Mouse (Mus musculus) mesoderm, embryonic 11.5 days (tissue): ENCODE data around the gene Spo11.

Source experiments
- DNase-seq: peaks from one replicate; pipeline ENCODE4 v3.0.0-alpha.2; 2012; ENCODE audit warnings: low read depth, low spot score

Spo11 gene

GRCm38 (mm10) chr2:173003737-173004136 is 26.2 kb downstream of the Spo11 start:
- no peak for DNase-seq

DNA sequence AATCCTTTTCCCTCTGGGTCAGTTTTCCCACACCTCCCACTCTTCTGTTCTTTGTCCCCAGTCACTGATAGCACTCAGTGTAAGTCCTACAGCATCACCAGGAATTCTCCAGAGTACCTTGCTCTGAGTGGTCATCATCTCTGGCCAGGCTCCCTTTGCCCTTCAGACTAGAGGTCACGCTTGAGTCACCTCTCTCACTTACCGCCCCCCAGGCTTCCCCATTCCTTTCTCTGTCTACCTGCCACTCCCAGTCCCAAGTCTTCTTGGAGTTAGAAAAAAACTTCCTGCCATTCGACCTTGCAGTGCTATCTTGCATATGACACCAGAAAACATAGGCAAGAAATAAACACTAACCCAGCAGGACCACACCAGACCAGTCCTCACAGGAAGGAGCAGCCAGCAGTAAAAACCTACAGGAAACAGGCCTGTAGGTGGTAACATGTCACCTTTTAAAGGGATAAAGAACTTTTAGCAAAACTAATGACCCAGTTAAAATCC is 32.8 kb downstream of the Spo11 start:
- no peak for DNase-seq

DNA sequence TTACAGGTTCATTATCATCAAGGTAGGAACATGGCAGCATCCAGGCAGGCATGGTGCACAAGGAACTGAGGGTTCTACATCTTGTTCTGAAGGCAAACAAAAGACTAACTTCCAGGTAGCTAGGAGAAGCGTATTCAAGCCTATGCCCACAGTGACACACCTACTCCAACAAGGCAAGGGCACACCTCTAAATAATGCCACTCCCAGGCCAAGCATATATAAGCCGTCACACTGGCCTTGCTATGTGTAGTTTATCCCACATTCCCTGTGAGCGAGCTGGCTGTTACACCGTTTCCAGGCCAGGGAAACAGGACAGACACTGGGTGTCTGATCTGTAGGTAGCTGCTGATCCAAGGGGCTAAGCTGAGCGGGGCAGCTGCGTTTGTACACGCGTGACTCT is 33.9 kb downstream of the Spo11 start:
- no peak for DNase-seq

GRCm38 (mm10) chr2:173014741-173015287 is 37.3 kb downstream of the Spo11 start:
- no peak for DNase-seq

GRCm38 (mm10) chr2:173017940-173018339 is 40.4 kb downstream of the Spo11 start:
- no peak for DNase-seq

- DNase-seq: no peak
These were observed 41.1 kb downstream of the Spo11 start for GRCm38 (mm10) chr2:173018618-173019017.

- DNase-seq: no peak
These were observed 41.8 kb downstream of the Spo11 start for GRCm38 (mm10) chr2:173019322-173019721.

DNA sequence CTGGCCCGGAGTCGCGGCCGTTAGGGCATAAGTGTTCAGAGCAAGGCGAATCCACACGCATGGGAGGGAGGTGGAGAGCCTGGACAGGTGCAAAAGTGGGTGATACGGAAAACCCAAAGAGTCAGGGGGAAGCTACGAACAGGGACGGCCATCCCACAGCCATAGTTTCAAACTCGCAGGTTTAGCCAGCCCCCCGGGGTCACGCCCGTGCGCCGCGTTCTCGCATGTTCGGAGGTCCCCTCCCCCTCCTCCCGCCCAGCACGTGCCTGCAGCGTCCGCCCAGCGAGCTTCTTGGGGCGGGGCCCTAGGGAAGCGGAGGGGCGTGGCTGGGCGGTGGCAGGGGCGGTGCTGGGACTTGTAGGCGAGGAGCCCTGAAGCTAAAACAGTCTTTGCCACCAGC is 42.3 kb downstream of the Spo11 start:
- peak; percentile 89 for DNase-seq

- no peak for DNase-seq
These were observed 42.9 kb downstream of the Spo11 start, which contains the start of gene Rbm38 for GRCm38 (mm10) chr2:173020430-173020829. Gene Rbm38, plus strand, starts transcription at chr2:173020498.

- DNase-seq: peak; percentile 95
These were observed 44.1 kb downstream of the Spo11 start for GRCm38 (mm10) chr2:173021633-173022055.

- DNase-seq: peak; percentile 70
These were observed 44.7 kb downstream of the Spo11 start for GRCm38 (mm10) chr2:173022056-173022681.

DNA sequence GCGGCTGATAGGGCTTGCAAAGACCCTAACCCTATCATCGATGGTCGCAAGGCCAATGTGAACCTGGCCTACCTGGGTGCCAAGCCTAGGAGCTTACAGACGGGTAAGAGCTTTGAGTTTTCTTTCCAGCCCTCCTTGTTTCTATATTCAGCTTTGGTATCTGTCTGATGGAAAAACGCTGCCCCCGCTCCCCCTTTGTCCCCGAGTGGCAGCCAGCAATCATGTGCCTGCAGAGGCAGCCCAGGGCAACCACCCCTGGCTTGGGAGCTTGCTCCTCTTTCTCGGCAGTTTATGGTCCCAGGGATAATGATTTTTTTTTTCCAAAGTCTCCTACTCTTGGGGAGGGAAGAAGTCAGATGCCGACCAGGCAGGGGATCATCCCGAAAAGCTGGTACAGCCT is 45.3 kb downstream of the Spo11 start:
- no peak for DNase-seq

- DNase-seq: no peak
These were observed 45.9 kb downstream of the Spo11 start for GRCm38 (mm10) chr2:173023371-173023851.

DNA sequence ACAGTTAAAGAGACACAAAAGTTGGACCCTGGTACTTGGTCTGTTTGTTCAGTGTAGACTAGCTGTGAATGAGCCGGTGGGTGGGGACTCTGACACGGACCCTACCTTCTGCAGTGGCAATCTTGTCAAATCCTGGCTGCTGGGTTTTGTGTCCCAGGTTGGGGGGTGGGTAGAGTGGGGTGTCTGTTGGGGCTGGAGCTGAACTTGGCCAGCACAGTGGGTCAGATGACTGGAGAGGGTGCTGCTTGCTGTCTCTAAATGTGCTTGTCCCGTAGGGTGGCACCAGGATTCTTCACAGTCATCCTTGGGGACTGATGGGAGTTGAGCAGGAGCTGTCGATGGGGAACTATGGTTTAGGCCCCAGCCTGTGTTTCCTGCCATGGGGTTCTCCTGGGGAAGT is 46.5 kb downstream of the Spo11 start:
- no peak for DNase-seq

- DNase-seq: no peak
These were observed 46.9 kb downstream of the Spo11 start for GRCm38 (mm10) chr2:173024392-173024791.

DNA sequence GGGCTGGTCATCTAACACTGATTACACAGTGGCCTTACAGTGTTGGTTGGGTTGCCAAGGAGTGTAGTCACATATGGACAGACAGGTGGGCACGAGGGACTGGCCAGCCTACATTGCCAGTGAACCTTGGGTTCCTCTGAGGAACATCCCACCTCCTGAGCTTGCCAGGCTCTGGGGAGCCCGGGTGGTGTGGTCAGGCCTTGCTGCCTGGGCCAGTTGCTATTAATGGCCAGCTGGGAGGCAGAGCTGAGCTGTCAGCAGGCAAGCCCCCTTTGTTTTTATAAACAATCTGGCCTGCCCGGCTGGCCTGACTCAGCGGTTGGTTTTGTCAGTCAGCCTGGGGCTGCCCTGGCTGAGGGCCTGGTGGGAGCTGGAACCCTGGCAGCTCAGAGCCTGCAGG is 47.4 kb downstream of the Spo11 start:
- no peak for DNase-seq

DNA sequence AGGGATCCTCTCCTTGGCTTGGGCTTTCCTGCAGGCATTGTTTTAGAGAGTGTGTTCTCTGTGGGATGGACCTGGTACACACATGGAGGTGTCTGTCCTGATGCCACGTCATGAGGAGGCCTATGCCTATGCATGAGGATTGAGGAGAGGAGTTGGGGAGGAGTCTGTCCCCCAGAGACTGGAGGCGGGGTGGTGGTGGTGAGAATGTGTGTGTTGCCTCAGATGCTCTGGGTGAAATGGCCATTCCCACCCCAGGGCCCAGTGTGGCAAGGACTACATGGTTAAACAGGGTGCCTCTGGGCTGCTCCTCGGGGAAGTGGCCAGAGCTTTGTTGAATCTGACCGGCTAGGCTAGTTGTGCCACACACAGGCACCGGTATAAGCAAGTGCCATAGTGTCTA is 48.8 kb downstream of the Spo11 start:
- no peak for DNase-seq

DNA sequence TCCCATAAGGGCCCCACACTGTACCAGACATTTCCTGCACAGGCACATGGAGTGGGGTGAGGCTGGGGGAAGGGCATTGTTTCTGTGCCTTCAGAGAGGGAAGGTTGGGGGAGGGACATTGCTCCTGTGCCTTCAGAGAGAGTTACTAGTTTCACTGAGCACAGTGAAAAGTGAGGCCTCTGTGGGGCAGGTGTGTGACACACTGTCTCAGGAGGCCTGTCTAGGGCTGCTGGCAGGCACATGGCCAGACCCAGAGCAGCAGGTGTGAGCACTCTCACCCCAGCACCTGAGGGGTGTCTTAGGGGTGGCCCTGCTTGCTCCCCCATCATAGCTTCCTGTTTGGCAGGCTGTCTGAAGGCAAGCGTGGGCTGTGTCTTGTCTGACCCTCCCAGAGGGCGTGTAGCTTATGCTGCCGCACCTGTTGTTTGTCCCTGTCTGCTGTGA is 49.2 kb downstream of the Spo11 start:
- no peak for DNase-seq

- no peak for DNase-seq
These were observed 49.8 kb downstream of the Spo11 start for GRCm38 (mm10) chr2:173027169-173027823.

DNA sequence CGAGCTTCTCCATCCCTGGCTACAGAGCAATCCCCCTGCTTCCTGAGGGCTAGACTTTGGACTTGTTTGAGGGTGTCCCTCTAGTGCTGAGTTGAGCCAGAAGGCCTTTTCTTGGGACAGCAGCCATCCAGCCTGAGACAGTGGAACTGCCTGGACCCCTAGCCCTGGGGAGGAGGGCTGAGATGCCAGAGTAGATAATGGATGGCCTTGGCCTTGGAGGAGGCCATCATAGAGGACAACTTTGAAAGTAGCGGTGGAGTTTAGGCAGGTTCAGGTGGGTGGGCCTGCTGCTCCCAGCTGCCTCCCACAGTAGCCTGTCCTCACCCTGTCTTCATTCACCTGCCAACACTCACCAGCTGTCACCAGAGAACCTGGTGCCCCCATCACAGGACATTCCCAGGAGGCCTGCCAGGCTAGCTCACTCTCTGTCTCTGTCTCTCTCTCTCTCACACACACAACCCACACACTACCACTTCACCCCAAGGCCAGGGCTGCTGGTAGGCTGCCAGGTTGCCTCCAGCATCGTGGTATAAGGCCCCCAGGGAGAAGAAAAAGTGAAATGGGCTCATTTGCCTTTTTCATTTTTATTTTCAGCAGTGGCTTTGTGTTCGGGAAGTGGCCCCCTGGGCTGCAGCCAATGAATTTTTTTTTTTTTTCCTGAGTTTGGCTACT is 50.5 kb downstream of the Spo11 start:
- no peak for DNase-seq

DNA sequence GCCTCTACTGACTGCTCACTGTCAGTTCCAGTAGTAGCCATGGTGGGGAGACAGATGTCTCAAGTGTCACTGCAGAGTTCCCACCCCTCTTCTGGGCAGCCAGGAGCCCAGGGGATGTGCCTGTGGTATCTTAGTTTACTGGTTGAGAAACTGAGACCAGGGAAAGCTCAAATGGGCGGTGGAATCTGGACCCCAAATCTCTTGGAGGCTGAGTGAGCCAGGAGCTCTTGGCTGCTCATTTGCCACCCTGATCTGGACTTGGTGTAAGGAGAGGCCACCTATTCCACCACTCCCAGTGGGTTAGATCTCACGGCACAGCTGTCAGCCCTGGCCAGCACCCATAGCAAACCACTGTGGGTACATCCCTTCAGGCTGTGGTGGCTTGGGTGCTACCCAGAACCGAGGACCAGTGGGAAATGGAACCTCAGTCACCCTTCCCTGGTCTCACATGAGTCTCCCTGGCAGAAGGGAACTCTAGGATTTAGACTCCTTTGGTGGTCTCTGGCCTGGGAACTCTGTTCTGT is 51.1 kb downstream of the Spo11 start:
- DNase-seq: no peak
